ENCODE assay signal across 19 mouse cellular contexts in the genomic region with DNA sequence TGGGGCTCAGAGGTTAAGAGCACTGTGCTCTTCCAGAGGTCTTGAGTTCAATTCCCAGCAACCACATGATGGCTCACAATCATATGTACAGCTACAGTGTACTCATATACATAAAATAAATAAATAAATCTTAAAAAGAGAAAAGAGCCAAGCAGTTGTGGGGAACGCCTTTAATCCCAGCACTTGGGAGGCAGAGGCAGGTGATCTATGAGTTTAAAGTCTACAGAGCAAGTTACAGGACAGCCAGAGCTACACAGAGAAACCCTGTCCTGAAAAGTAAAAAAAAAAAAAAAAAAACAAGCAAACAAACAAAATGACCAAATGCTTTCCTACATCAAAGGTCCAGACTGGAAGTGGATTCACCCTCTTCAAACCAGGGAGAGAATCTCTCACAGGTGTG.
"Had no signal": no experiment of that assay in that cellular context is flagged by ENCODE, and none has a peak within 500 bp of the region (broad histone marks: within the 10 kb centered on the region; RNA-seq: fewer than 3 reads in every experiment).

No protein-coding gene starts in this region.

- H3K27ac ChIP-seq: heart, embryonic 10.5 days; hindbrain, embryonic 13.5 days; hindbrain, embryonic 15.5 days; hindbrain, postnatal 0 days; limb, embryonic 13.5 days; limb, embryonic 15.5 days; liver, embryonic 12.5 days; liver, embryonic 14.5 days had no signal

- H3K4me3 ChIP-seq: heart, embryonic 10.5 days; heart, embryonic 12.5 days; hindbrain, embryonic 13.5 days; hindbrain, embryonic 15.5 days; limb, embryonic 13.5 days; limb, embryonic 15.5 days; liver, embryonic 12.5 days had no signal

- H3K4me2 ChIP-seq: heart, embryonic 12.5 days; hindbrain, embryonic 13.5 days; hindbrain, embryonic 15.5 days; limb, embryonic 13.5 days; limb, embryonic 15.5 days; liver, embryonic 12.5 days had no signal

- ATAC-seq: forebrain, postnatal 0 days; hindbrain, postnatal 0 days; intestine, embryonic 16.5 days; liver, embryonic 12.5 days had no signal

- H3K9ac ChIP-seq: forebrain, postnatal 0 days; heart, embryonic 12.5 days; hindbrain, embryonic 13.5 days; hindbrain, embryonic 15.5 days; limb, embryonic 13.5 days; limb, embryonic 15.5 days; liver, embryonic 12.5 days; liver, embryonic 14.5 days had no signal

- H3K9me3 ChIP-seq: heart, embryonic 10.5 days; heart, embryonic 12.5 days; hindbrain, embryonic 13.5 days; hindbrain, embryonic 15.5 days; limb, embryonic 13.5 days; limb, embryonic 15.5 days; liver, embryonic 12.5 days had no signal

- H3K36me3 ChIP-seq: heart, embryonic 10.5 days; heart, embryonic 12.5 days; hindbrain, embryonic 13.5 days; hindbrain, embryonic 15.5 days; limb, embryonic 13.5 days; limb, embryonic 15.5 days; liver, embryonic 12.5 days had no signal

- DNase-seq: forebrain, postnatal 0 days; gastrocnemius, postnatal 14 days; gastrocnemius, postnatal 36 days; heart, adult 18-20 months; heart, postnatal 10 days; kidney, adult 18-20 months; layer of hippocampus, adult 9-11 months; layer of hippocampus, postnatal 36 days; left cerebral cortex, postnatal 4 days had no signal

- H3K27me3 ChIP-seq: heart, embryonic 12.5 days; hindbrain, embryonic 13.5 days; hindbrain, embryonic 15.5 days; limb, embryonic 13.5 days; limb, embryonic 15.5 days; liver, embryonic 12.5 days had no signal
